Mouse (Mus musculus): Measurements from ENCODE around the gene U2af2. TPM values are rescaled to one million over a fixed set of nuclear protein-coding genes. Genes with fewer than 3 reads are reported as not detected.

U2af2 gene
- polyA plus RNA-seq, 1 experiment from 2014 or later = 115 TPM

DNA sequence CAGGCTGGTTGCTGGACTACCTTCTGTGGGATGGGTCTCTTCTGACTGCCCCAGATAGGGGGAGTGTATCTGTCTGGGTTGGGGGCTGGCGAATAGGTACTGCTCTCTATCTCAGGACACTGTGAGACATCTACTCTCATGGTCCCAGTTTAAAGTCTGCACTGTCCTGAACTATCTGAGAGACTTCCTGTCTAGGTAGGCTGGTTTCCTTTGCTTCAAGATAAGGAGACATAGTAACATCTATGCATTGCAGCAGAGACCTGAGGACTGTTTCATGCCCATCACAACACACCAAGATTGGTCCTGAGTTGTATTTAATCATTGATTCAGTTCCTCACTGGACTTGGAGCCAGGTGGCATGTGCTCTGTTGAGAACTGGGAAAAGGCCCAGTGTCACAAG lies 23.6 kb downstream of the U2af2 start:
- peaks cover 21% of the 10 kb centered on the region for H3K4me1 ChIP-seq (ENCODE audit: control insufficient read depth, insufficient read depth, low read length)
- WGBS = 100% methylated on average over 1 of the region's 1 CpGs
- H3K27ac ChIP-seq (replicated peaks; ENCODE audit: low read depth, low read length) = no peak overlapping the region
- no peak overlapping the region for H3K9ac ChIP-seq (replicated peaks; ENCODE audit: low read length)
- H3K36me3 ChIP-seq (ENCODE audit: control insufficient read depth, insufficient read depth, low read length) = peaks cover 42% of the 10 kb centered on the region
- H3K4me3 ChIP-seq (replicated peaks; ENCODE audit: low read depth, low read length) = no peak overlapping the region
- no peaks in the 10 kb centered on the region for H3K9me3 ChIP-seq (ENCODE audit: control insufficient read depth, low read length)
- no peak for ATAC-seq (ENCODE audit: low FRiP score, low TSS enrichment)
- no peak overlapping the region for H3K4me2 ChIP-seq (ENCODE audit: low read length)
- no peaks in the 10 kb centered on the region for H3K27me3 ChIP-seq (ENCODE audit: control insufficient read depth, insufficient read depth, low read length)
- DNase-seq = no peak

- no peak for ATAC-seq (ENCODE audit: low FRiP score, low TSS enrichment)
- no peak for DNase-seq
- no peaks in the 10 kb centered on the region for H3K27me3 ChIP-seq (ENCODE audit: control insufficient read depth, insufficient read depth, low read length)
- WGBS = 79% methylated on average over 5 of the region's 5 CpGs
- H3K27ac ChIP-seq (replicated peaks; ENCODE audit: low read depth, low read length) = no peak overlapping the region
- peaks cover 56% of the 10 kb centered on the region for H3K36me3 ChIP-seq (ENCODE audit: control insufficient read depth, insufficient read depth, low read length)
- no peak overlapping the region for H3K4me3 ChIP-seq (replicated peaks; ENCODE audit: low read depth, low read length)
- peaks cover 7% of the 10 kb centered on the region for H3K4me1 ChIP-seq (ENCODE audit: control insufficient read depth, insufficient read depth, low read length)
- H3K9ac ChIP-seq (replicated peaks; ENCODE audit: low read length) = no peak overlapping the region; the same call in 1 of the 2 replicates
- H3K9me3 ChIP-seq (ENCODE audit: control insufficient read depth, low read length) = no peaks in the 10 kb centered on the region
- H3K4me2 ChIP-seq (ENCODE audit: low read length) = no peak overlapping the region
These were observed 25.0 kb downstream of the U2af2 start for GRCm38 (mm10) chr7:5086921-5087440.

DNA sequence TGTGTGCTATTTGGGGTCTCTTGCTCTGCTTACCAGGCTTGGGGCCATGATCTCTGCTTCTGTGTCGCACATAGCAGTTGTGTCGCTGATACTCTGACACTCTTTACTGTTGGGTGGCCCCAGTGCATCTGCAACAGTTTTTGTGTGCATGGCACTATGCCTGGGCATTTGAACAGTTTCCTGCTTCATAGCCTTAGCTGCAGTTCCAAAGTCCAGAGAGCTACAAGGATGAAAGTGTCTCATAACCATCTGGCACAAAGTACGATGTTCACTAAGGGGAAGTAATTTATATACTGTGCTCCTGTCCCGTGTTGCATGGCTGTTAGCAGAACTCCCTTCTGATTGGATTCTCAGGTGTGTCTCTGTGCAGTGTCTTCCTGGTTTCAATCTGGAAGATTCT lies 25.9 kb downstream of the U2af2 start:
- H3K27ac ChIP-seq (replicated peaks; ENCODE audit: low read depth, low read length) = no peak overlapping the region
- no peak overlapping the region for H3K4me3 ChIP-seq (replicated peaks; ENCODE audit: low read depth, low read length)
- H3K4me2 ChIP-seq (ENCODE audit: low read length) = no peak overlapping the region
- no peaks in the 10 kb centered on the region for H3K27me3 ChIP-seq (ENCODE audit: control insufficient read depth, insufficient read depth, low read length)
- no peak for DNase-seq
- peaks cover 3% of the 10 kb centered on the region; the same call in 1 of the 2 replicates for H3K4me1 ChIP-seq (ENCODE audit: control insufficient read depth, insufficient read depth, low read length)
- H3K9ac ChIP-seq (replicated peaks; ENCODE audit: low read length) = no peak overlapping the region
- 93% methylated on average over 4 of the region's 4 CpGs for WGBS
- H3K36me3 ChIP-seq (ENCODE audit: control insufficient read depth, insufficient read depth, low read length) = peaks cover 64% of the 10 kb centered on the region
- no peaks in the 10 kb centered on the region for H3K9me3 ChIP-seq (ENCODE audit: control insufficient read depth, low read length)
- no peak for ATAC-seq (ENCODE audit: low FRiP score, low TSS enrichment)

DNA sequence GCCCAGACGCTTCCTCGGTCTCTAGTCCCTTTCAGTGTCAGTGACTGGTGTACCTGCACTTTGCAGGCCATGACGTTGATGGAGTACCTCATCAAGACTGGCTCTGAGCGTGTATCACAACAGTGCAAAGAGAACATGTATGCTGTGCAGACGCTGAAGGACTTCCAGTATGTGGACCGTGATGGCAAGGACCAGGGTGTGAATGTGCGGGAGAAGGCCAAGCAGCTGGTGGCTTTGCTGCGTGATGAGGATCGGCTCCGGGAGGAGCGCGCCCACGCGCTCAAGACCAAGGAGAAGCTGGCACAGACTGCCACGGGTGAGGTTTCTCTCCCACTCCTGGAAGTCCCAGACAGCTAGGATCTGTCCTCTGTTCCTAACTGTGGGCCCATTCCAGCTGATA lies 27.9 kb downstream of the U2af2 start:
- no peak for DNase-seq
- Histone ChIP-seq H3K4me2 (ENCODE audit: low read length) (no peak overlapping the region), H3K4me1 (ENCODE audit: control insufficient read depth, insufficient read depth, low read length) (no peaks in the 10 kb centered on the region), H3K27ac (replicated peaks; ENCODE audit: low read depth, low read length) (no peak overlapping the region), H3K27me3 (ENCODE audit: control insufficient read depth, insufficient read depth, low read length) (no peaks in the 10 kb centered on the region), H3K9ac (replicated peaks; ENCODE audit: low read length) (no peak overlapping the region), H3K9me3 (ENCODE audit: control insufficient read depth, low read length) (no peaks in the 10 kb centered on the region), H3K4me3 (replicated peaks; ENCODE audit: low read depth, low read length) (no peak overlapping the region), H3K36me3 (ENCODE audit: control insufficient read depth, insufficient read depth, low read length) (peaks cover 71% of the 10 kb centered on the region)
- WGBS = 97% methylated on average over 15 of the region's 15 CpGs
- no peak for ATAC-seq (ENCODE audit: low FRiP score, low TSS enrichment)

GRCm38 (mm10) chr7:5091008-5091728 lies 29.2 kb downstream of the U2af2 start:
- H3K27ac ChIP-seq (replicated peaks; ENCODE audit: low read depth, low read length) = no peak overlapping the region
- no peaks in the 10 kb centered on the region for H3K9me3 ChIP-seq (ENCODE audit: control insufficient read depth, low read length)
- H3K4me3 ChIP-seq (replicated peaks; ENCODE audit: low read depth, low read length) = no peak overlapping the region
- no peak overlapping the region for H3K9ac ChIP-seq (replicated peaks; ENCODE audit: low read length)
- WGBS = 89% methylated on average over 15 of the region's 15 CpGs
- no peak overlapping the region for H3K4me2 ChIP-seq (ENCODE audit: low read length)
- H3K4me1 ChIP-seq (ENCODE audit: control insufficient read depth, insufficient read depth, low read length) = no peaks in the 10 kb centered on the region
- no peaks in the 10 kb centered on the region for H3K27me3 ChIP-seq (ENCODE audit: control insufficient read depth, insufficient read depth, low read length)
- ATAC-seq (ENCODE audit: low FRiP score, low TSS enrichment) (no peak), DNase-seq (no peak)
- H3K36me3 ChIP-seq (ENCODE audit: control insufficient read depth, insufficient read depth, low read length) = peaks cover 73% of the 10 kb centered on the region

- Histone ChIP-seq H3K27ac (replicated peaks; ENCODE audit: low read depth, low read length) (no peak overlapping the region), H3K9me3 (ENCODE audit: control insufficient read depth, low read length) (no peaks in the 10 kb centered on the region)
These were observed 30.4 kb downstream of the U2af2 start for GRCm38 (mm10) chr7:5092381-5092780.

GRCm38 (mm10) chr7:5092831-5093510 lies 31.0 kb downstream of the U2af2 start:
- Histone ChIP-seq H3K4me3 (replicated peaks; ENCODE audit: low read depth, low read length) (no peak overlapping the region), H3K4me2 (ENCODE audit: low read length) (no peak overlapping the region), H3K4me1 (ENCODE audit: control insufficient read depth, insufficient read depth, low read length) (no peaks in the 10 kb centered on the region), H3K27me3 (ENCODE audit: control insufficient read depth, insufficient read depth, low read length) (no peaks in the 10 kb centered on the region), H3K27ac (replicated peaks; ENCODE audit: low read depth, low read length) (no peak overlapping the region), H3K36me3 (ENCODE audit: control insufficient read depth, insufficient read depth, low read length) (peaks cover 82% of the 10 kb centered on the region), H3K9ac (replicated peaks; ENCODE audit: low read length) (no peak overlapping the region), H3K9me3 (ENCODE audit: control insufficient read depth, low read length) (no peaks in the 10 kb centered on the region)
- DNase-seq = no peak
- 87% methylated on average over 21 of the region's 21 CpGs for WGBS
- ATAC-seq (ENCODE audit: low FRiP score, low TSS enrichment) = no peak

More at GRCm38 (mm10) chr7:5092381-5092780, 30.4 kb downstream of the U2af2 start:
- Histone ChIP-seq H3K4me3 (replicated peaks; ENCODE audit: low read depth, low read length) (no peak overlapping the region), H3K36me3 (ENCODE audit: control insufficient read depth, insufficient read depth, low read length) (peaks cover 76% of the 10 kb centered on the region), H3K4me1 (ENCODE audit: control insufficient read depth, insufficient read depth, low read length) (no peaks in the 10 kb centered on the region), H3K9ac (replicated peaks; ENCODE audit: low read length) (no peak overlapping the region), H3K4me2 (ENCODE audit: low read length) (no peak overlapping the region), H3K27me3 (ENCODE audit: control insufficient read depth, insufficient read depth, low read length) (no peaks in the 10 kb centered on the region)
- no peak for ATAC-seq (ENCODE audit: low FRiP score, low TSS enrichment)
- no peak for DNase-seq
- WGBS = 82% methylated on average over 6 of the region's 6 CpGs

- H3K27me3 ChIP-seq (ENCODE audit: control insufficient read depth, insufficient read depth, low read length) = no peaks in the 10 kb centered on the region
- H3K27ac ChIP-seq (replicated peaks; ENCODE audit: low read depth, low read length) = no peak overlapping the region
- no peak overlapping the region for H3K4me3 ChIP-seq (replicated peaks; ENCODE audit: low read depth, low read length)
- no peaks in the 10 kb centered on the region for H3K4me1 ChIP-seq (ENCODE audit: control insufficient read depth, insufficient read depth, low read length)
- ATAC-seq (ENCODE audit: low FRiP score, low TSS enrichment) (no peak), DNase-seq (no peak)
- peaks cover 56% of the 10 kb centered on the region for H3K36me3 ChIP-seq (ENCODE audit: control insufficient read depth, insufficient read depth, low read length)
- no peak overlapping the region for H3K4me2 ChIP-seq (ENCODE audit: low read length)
- no peak overlapping the region for H3K9ac ChIP-seq (replicated peaks; ENCODE audit: low read length)
- 97% methylated on average over 5 of the region's 5 CpGs for WGBS
- no peaks in the 10 kb centered on the region for H3K9me3 ChIP-seq (ENCODE audit: control insufficient read depth, low read length)
These were observed 36.8 kb downstream of the U2af2 start for GRCm38 (mm10) chr7:5098769-5099168.

GRCm38 (mm10) chr7:5099796-5100195 lies 37.9 kb downstream of the U2af2 start:
- ATAC-seq (ENCODE audit: low FRiP score, low TSS enrichment) (no peak), DNase-seq (no peak)
- no peaks in the 10 kb centered on the region for H3K4me1 ChIP-seq (ENCODE audit: control insufficient read depth, insufficient read depth, low read length)
- H3K27me3 ChIP-seq (ENCODE audit: control insufficient read depth, insufficient read depth, low read length) = no peaks in the 10 kb centered on the region
- no peak overlapping the region for H3K9ac ChIP-seq (replicated peaks; ENCODE audit: low read length)
- peaks cover 46% of the 10 kb centered on the region for H3K36me3 ChIP-seq (ENCODE audit: control insufficient read depth, insufficient read depth, low read length)
- 91% methylated on average over 3 of the region's 3 CpGs for WGBS
- H3K4me3 ChIP-seq (replicated peaks; ENCODE audit: low read depth, low read length) = no peak overlapping the region
- H3K4me2 ChIP-seq (ENCODE audit: low read length) = no peak overlapping the region
- no peaks in the 10 kb centered on the region for H3K9me3 ChIP-seq (ENCODE audit: control insufficient read depth, low read length)
- no peak overlapping the region for H3K27ac ChIP-seq (replicated peaks; ENCODE audit: low read depth, low read length)
